Comparison of ENCODE assay signal across 8 mouse cellular contexts in the genomic region with DNA sequence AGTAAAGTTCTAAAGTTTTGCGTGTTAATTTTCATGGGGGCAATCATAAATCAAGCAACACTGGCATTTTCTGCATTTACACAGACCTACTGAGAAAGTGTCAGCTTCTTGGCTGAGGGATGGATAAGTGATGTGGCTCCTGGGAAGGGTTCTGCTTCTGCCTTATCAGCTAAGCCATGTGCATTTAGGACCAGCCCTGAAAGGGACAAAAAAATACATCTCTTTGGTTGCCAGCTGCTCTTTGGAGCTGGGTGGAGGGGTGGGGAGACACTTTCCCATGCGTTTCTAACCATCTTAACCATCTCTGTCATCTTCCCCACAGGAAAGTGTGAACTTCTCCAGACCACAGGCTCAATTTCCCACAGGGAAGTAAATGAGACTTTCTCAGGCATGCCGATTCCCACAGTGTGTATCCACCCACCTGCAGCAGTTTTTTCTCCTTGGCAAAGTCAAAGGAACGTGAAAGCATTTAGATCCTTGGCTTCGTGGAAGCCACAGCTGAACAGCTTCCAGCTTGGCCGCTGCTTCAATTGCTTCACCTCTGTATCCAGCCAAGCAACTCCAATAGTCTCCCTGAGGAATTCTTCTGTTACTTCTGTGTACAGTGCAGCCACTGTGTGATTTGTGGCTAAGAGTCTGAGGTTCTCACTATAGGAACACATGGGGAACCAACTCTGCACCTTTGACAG.
A peak's percentile ranks its signal among the peaks of the same experiment; 100 is the strongest.
DNase-seq lines count a peak whose midpoint lies in the region.

No protein-coding gene starts in this region.

- DNase-seq in right cerebral cortex, adult 2 months (ENCODE audit: low spot score in 2 of 2), result peak; percentile 4
- no peak for DNase-seq in right cerebral cortex, postnatal 36 days (ENCODE audit: low spot score in 2 of 2)
- peak; percentile 32 to 55 for DNase-seq in gastrocnemius, adult 8-10 months (ENCODE audit: low spot score in 2 of 2)
- DNase-seq in kidney, adult 18-20 months, result peak; percentile 5
- DNase-seq in ovary, postnatal 10 days (ENCODE audit: low spot score), result peak; percentile 6
- no peak for DNase-seq in cerebellum, adult 9-11 months
- DNase-seq in spleen, postnatal 14 days (ENCODE audit: low spot score in 2 of 2), result no peak
- DNase-seq in layer of hippocampus, adult 9-11 months, result no peak

Comparison
In these comparisons a context has a peak if more than half of its experiments do, and no peak if none do; other contexts are left out.
1. DNase-seq: peak in right cerebral cortex, adult 2 months (2 of 2), gastrocnemius, adult 8-10 months (2 of 2), kidney, adult 18-20 months (single experiment) and ovary, postnatal 10 days (single experiment); none in right cerebral cortex, postnatal 36 days (0 of 2), cerebellum, adult 9-11 months (single experiment), spleen, postnatal 14 days (0 of 2) and layer of hippocampus, adult 9-11 months (single experiment).